Mouse (Mus musculus) testis, postnatal 10 days (tissue): ENCODE results near the gene Prdm16.

Source experiments
- DNase-seq: peaks from one replicate; pipeline ENCODE4 v3.0.0; 2021; ENCODE audit warnings: low spot score

Prdm16 gene

GRCm38 (mm10) chr4:154385918-154386317 is 250.8 kb downstream of the Prdm16 start:
- DNase-seq: no peak

GRCm38 (mm10) chr4:154385208-154385607 is 251.5 kb downstream of the Prdm16 start:
- DNase-seq: no peak

DNA sequence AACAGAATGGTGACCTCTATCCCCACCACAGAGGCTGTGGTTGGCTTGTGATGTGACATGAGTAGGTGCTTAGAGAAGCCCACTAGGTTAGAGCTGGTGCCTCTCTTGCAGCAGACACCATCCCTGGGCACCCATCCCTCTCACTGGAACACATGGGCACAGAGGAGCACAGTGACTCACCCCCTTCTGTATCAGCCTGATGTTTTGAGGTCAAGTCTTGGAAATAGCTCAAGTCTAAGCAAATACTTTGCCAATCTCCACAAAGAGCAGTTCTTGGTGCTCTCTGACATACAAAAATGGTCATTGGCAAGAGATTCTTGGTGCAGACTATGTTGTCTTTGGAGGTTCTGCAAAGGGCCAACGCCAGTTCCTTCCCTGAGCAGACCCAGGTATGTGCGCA is 257.8 kb downstream of the Prdm16 start:
- DNase-seq: no peak

DNA sequence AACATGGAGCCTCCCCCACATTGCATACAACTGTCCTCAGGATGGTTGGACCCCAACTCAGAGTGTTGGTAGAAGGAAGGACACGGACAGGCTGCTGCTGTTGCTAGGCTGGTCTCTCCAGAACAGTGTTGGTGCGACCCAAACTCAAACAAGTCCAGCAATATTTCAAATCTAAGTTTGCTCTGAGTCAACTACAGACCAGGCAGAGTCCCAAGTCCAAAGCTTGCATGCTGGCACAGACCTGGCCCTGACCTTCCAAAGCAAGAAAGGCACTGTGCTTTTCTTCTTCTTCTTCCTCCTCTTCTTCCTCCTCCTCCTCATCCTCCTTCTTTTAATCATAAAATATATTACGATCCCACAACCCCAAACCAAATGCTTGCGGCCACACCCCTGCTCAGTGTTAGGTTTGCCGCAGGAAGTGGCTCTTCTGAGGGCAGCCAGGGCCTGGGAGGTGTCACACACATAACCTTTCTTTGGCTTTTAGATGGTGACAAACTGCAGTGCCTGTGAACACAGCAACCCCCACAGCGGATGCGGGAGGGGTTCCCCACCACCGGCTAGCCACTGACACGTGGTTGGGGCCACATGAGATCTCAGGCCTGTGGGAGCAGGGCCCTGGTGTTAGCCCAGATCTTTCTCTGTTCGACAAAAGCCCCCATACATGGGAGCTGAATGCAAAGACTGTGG is 260.6 kb downstream of the Prdm16 start:
- no peak for DNase-seq

DNA sequence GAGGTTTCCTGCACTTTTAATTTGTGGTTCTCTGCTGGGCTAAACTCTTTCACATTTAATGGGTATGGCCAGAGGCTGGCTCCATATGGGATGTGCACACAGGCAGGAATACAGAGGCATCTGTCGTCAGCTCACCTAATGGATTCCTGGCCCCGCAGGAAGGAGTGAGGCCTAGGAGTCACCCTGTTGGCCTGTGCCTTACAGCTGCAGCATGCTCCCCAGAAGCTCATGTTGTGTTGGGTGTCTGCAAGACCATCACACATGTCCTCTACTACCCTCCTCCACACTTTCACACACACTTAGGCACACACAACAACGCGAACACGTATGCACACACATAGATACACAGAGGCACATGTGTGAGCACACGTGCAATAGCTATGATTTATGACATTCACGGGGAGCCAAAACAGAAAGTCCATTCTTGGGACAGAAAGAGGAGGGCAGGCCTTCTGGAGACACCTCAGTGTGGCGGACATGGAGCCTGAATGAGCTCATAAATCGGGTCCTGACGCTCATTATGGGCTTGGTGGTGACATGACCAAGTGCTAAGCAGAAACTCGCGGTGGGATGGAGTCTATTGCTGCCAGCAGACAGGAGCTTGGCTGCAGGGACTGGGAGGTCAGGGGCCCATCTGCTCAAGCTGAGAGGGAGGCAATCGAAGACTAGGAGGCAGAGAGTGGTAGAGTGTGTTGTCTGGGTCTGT is 265.0 kb downstream of the Prdm16 start:
- no peak for DNase-seq

DNA sequence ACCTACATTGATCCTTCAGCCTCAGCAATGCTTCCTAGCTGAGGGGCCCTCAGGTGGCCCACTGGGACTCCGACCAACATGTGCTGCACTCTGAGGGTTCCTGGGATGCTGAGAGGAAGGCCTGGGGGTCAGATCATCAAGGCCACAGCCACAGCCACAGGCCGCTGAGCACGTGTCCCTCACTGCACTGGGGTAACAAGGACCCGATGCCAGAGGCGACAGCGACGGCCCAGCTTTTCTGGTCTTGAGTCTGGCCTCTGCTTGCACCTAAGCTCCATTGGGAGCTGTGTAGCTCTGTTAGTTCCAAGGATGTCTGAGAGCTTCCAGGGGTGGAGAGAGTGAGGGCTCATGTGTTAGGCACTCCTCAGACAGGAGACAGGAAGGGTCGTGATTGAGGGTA is 265.8 kb downstream of the Prdm16 start:
- no peak for DNase-seq

DNA sequence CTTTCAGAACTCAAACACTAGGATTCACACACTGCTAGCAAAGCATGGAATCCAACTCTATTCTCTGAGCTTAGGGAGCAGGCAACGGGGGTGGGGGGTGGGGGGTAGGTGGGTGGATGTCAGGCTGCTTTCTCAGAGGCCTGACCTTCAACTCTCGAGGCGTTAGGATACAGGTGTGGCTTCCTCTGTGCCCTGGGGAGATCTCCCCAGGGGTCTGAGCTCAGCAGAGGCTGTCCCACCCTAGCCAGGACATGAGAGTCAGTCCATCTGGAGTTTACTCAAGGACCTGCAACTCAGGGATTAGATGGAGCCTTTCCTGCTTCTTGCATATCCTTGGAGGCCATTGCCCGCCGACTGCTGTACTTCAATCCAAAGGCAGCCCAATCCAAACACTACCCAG is 267.6 kb downstream of the Prdm16 start:
- no peak for DNase-seq

DNA sequence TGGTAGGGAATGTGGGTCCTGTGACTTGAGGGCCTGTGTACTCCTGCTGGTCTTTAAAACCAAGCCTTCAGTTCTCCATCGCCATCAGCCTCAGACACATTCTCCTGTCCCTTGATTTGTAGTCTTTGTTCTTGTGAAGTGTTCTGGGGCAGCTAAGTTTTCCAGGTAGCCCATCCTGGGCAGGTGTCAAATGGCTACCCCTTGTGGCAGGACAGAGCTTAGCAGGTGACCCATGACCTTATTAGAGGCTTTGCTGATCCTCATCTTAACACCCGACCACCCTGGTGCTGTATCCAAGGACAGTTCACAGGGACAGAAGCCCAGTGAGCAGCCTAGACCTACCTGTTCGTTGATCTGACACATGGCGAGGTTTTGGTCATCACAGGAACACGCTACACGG is 269.8 kb downstream of the Prdm16 start:
- DNase-seq: no peak

DNA sequence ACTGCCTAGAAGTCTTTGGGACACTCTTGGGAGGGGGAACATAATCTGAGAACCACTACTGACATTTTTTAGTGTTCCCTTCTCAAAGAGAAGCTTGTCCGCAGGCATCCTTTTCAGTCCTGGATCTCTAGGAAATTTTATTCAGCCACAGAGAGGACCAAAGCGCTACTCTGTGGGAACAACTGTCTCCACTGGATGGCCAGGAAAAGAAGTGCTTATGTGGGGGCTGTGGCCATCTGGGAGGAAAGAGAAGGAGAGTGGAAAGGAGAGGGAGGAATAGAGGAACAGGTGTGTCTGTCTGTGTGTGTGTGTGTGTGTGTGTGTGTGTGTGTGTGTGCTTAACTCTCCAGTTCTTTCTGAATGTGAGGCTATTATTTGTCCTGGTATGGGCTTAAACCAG is 271.9 kb downstream of the Prdm16 start:
- DNase-seq: no peak

GRCm38 (mm10) chr4:154360850-154361249 is 275.8 kb downstream of the Prdm16 start:
- DNase-seq: no peak

DNA sequence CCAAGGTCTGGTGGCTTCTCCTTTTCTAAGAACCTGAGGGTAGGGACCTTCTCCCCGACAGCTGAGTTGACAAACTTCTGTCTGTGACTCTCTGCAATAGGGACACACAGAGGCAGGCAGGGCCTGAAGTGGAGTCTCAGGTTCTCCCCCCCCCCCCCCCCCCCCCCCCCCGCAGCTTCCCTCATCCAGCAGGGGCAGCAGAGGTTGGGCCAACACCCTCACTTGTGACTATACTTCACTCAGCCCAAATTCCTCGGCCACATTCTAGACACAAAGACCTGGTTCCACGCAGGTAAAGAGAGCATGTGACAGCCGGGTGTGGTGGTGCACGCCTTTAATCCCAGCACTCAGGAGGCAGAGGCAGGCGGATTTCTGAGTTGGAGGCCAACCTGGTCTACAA is 276.2 kb downstream of the Prdm16 start:
- DNase-seq: no peak

DNA sequence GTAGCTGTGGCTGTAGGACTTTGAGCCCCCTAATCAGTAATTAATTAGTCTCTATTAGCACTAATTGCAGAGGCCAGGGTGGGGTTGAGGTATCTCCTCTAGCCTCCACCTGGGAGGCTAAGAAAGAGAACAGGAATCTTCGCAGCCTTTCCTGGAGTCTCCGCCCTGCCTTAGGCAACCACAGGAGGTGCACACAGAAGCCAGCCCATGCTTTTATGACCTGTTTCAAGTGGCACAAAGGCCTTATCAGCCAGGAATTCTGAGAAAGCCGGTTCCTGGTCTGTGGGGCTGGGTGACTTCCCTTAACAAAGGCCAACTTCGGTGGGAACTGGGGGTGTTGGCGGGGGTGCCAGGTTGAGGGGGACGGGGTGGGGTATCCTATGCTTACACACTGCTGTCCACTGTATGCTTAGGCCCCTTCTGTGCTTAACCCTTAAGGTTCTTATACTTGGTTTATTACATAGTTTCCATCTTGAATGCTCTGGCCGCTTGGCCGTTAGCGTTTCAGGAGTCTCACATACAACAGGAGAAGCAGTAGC is 276.8 kb downstream of the Prdm16 start:
- DNase-seq: no peak

DNA sequence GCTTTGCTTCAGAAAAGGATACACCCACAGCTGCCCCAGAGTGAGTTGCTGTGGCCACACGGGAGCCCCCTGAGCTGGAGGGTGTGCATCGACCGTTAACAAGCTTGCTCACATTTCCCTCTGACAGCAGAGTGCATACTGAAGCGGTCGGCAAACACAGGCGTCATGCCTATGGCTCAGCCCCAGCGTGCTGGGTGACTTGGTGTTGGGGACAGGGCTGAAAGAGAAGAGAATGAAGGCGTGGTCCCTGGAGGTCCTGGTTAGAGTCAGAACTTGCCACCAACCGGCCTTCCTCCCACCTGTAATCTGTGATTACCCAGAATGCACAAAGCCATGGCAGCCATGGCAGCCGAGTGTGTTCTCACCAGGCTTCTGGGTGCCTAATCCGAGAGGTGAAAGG is 277.9 kb downstream of the Prdm16 start:
- no peak for DNase-seq

- DNase-seq: no peak
Observed at GRCm38 (mm10) chr4:154358370-154358769, 278.3 kb downstream of the Prdm16 start.

GRCm38 (mm10) chr4:154355408-154355807 is 281.3 kb downstream of the Prdm16 start:
- no peak for DNase-seq

GRCm38 (mm10) chr4:154352246-154352645 is 284.4 kb downstream of the Prdm16 start:
- no peak for DNase-seq

- no peak for DNase-seq
Observed at GRCm38 (mm10) chr4:154348197-154348786, 288.4 kb downstream of the Prdm16 start.

DNA sequence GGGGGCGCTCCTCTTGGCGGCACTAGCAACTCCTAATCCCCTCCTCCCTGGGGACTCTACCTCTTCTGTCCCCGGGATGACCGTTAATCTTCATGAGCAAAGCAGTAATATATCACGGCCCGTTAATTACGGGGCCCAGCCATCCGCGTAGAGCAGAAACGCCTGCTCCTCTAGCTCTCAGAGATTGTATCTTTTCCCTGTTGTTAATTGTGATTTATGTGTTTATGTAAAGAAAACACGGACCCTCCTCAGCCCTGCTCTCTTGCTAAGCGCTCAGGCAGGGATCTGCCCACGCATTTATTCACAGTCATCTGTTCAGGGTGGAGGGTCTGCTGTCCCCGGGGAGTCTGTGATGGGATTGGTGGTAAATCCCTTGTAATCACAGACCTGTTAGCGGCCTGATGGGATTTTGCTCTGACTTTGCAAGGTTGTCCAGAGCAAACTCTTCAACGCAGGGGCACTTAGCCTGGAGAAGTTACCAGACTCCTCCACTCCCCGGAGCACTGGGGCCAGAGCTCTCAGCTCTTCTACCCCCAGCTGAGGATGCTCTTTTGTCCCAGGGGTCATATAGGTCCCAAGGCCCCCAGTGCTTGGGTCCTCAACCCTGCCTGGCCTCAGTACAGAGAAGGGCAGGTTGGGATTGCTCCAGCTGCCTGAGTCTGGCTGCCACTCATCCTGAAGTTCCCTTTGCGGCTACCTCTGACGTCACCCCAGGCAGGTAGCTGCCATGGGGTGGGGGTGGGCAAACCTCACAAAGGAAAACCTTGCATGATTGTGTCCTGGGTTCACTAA is 289.7 kb downstream of the Prdm16 start:
- no peak for DNase-seq

GRCm38 (mm10) chr4:154336650-154337049 is 300.0 kb downstream of the Prdm16 start:
- no peak for DNase-seq

DNA sequence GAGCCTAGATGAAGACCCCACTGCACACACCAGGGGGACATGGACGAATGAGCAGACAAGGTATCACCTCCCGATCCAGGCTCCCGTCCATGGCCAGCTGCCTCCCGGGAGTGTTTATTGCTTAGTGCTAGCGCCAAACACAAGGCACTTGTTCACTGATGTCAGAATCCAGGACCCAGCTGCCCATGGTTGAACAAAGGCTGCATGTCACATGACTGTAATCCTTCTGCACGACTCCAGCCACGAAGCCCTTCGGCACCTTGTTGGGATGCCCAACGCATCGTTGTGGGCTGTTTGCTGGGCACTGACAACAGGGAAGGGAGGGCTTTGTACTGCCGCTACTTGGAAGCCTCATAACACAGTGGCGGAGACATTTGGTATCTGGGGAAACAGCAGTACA is 300.9 kb downstream of the Prdm16 start, which contains the start of gene B230104I21Rik:
B230104I21Rik (plus strand) TSS at position 367 of the 400 bp plus-strand sequence.
- no peak for DNase-seq

DNA sequence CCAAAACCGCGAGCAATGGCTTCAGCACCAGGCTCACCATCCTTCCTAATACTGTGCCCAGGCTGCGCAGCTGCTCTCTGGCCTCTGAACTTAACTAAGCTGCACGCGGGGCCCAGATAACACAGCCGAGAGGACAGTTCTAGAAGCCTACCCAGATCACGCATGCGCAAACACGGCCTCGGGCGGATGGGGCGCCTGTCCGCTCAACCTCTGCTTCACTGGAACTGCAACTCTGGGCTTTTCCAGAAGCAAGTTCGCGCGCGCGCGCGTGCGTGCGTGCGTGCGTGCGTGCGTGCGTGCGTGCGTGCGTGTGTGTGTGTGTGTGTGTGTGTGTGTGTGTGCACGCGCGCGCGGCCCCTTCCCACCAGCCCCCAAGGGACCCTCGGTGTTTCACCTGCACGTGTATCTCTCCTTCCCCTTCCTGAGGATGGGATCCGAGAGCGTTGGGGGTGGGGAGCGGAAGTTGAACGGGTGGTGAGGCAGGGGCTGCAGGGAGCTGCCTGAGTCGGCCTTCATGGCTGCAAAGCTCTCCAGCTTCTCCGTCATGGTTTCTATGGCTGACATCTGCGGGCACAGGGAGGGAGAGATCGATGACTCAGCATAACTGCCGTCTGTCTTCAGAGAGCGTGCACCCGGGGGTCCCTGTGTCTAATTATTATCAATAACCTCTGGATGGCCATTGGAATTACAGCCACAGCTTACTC is 301.8 kb downstream of the Prdm16 start:
- peak; percentile 61 for DNase-seq

- no peak for DNase-seq
Observed at GRCm38 (mm10) chr4:154333300-154333699, 303.4 kb downstream of the Prdm16 start.
